ENCODE assay signal across 50 mouse cellular contexts in genomic region chr16:59071755-59072154, GRCm38 (mm10). TPM values are rescaled to one million over a fixed set of nuclear protein-coding genes. Genes with fewer than 3 reads are reported as not detected.
"Had no signal": no experiment of that assay in that cellular context is flagged by ENCODE, and none has a peak within 500 bp of the region (broad histone marks: within the 10 kb centered on the region; RNA-seq: fewer than 3 reads in every experiment).

No protein-coding gene starts in this region.

- DNase-seq: heart, adult 2 months; heart, postnatal 10 days; heart, postnatal 14 days; heart, postnatal 36 days; heart, postnatal 4 days; kidney, adult 11 months; kidney, adult 18-20 months; kidney, adult 2 months; kidney, adult 8-10 months; kidney, adult 9 months; kidney, postnatal 10 days; kidney, postnatal 14 days; kidney, postnatal 25 days; kidney, postnatal 36 days; kidney, postnatal 4 days; layer of hippocampus, adult 9-11 months; layer of hippocampus, postnatal 36 days had no signal

- ATAC-seq: hindbrain, embryonic 16.5 days; hindbrain, postnatal 0 days; inflammation-experienced regulatory T-cells, adult 6 months had no signal

- H3K4me2 ChIP-seq: heart, embryonic 11.5 days; heart, embryonic 12.5 days; heart, embryonic 13.5 days; heart, embryonic 15.5 days; hindbrain, embryonic 12.5 days; hindbrain, embryonic 13.5 days; hindbrain, embryonic 14.5 days; hindbrain, embryonic 15.5 days; kidney, embryonic 15.5 days had no signal

- H3K27ac ChIP-seq: heart, adult 2 months; heart, embryonic 10.5 days; heart, embryonic 13.5 days; heart, embryonic 15.5 days; hindbrain, embryonic 10.5 days; hindbrain, embryonic 12.5 days; hindbrain, embryonic 13.5 days; hindbrain, embryonic 14.5 days; hindbrain, embryonic 15.5 days; hindbrain, postnatal 0 days; kidney, embryonic 15.5 days; kidney, postnatal 0 days; layer of hippocampus, adult 2 months had no signal

- H3K9ac ChIP-seq: heart, embryonic 12.5 days; heart, embryonic 13.5 days; heart, embryonic 15.5 days; hindbrain, embryonic 12.5 days; hindbrain, embryonic 13.5 days; hindbrain, embryonic 14.5 days; hindbrain, embryonic 15.5 days; kidney, embryonic 15.5 days had no signal

- H3K27me3 ChIP-seq: heart, embryonic 12.5 days; heart, embryonic 13.5 days; heart, embryonic 15.5 days; hindbrain, embryonic 12.5 days; hindbrain, embryonic 13.5 days; hindbrain, embryonic 15.5 days; kidney, embryonic 15.5 days had no signal

- H3K9me3 ChIP-seq: heart, embryonic 10.5 days; heart, embryonic 12.5 days; heart, embryonic 13.5 days; heart, embryonic 15.5 days; hindbrain, embryonic 10.5 days; hindbrain, embryonic 12.5 days; hindbrain, embryonic 13.5 days; hindbrain, embryonic 15.5 days; kidney, embryonic 15.5 days had no signal

- H3K36me3 ChIP-seq: heart, embryonic 10.5 days; heart, embryonic 12.5 days; heart, embryonic 13.5 days; heart, embryonic 15.5 days; hindbrain, embryonic 10.5 days; hindbrain, embryonic 12.5 days; hindbrain, embryonic 13.5 days; hindbrain, embryonic 15.5 days; kidney, embryonic 15.5 days had no signal

- H3K4me1 ChIP-seq: heart, embryonic 10.5 days; heart, embryonic 12.5 days; heart, embryonic 15.5 days; hindbrain, embryonic 10.5 days; hindbrain, embryonic 12.5 days; hindbrain, embryonic 13.5 days; hindbrain, embryonic 15.5 days; kidney, embryonic 15.5 days had no signal

- H3K4me3 ChIP-seq: heart, adult 2 months; heart, embryonic 10.5 days; heart, embryonic 12.5 days; heart, embryonic 13.5 days; heart, embryonic 15.5 days; hindbrain, embryonic 10.5 days; hindbrain, embryonic 12.5 days; hindbrain, embryonic 13.5 days; hindbrain, embryonic 15.5 days; kidney, embryonic 15.5 days; layer of hippocampus, adult 2 months had no signal

RNA-seq across cellular contexts. Expression of gene Olfr190, which starts 6.0 kb away (rescaled TPM):
- total RNA-seq: heart, adult 2 months; heart, adult 8-10 months; heart, postnatal 10 days; heart, postnatal 14 days; heart, postnatal 25 days; heart, postnatal 36 days; heart, postnatal 4 days; hematopoietic stem cell, adult 5-6 weeks; hindbrain, postnatal 0 days; layer of hippocampus, adult 18-20 months; layer of hippocampus, adult 2 months; layer of hippocampus, adult 8-10 months; layer of hippocampus, postnatal 10 days; layer of hippocampus, postnatal 14 days; layer of hippocampus, postnatal 25 days; layer of hippocampus, postnatal 36 days; left cerebral cortex, adult 18-20 months had no signal
- polyA plus RNA-seq: heart, adult 2 months; heart, embryonic 10.5 days; heart, embryonic 11.5 days; heart, embryonic 12.5 days; heart, embryonic 13.5 days; heart, embryonic 14.5 days; heart, embryonic 15.5 days; heart, embryonic 16.5 days; heart, postnatal 0 days; hindbrain, embryonic 10.5 days; hindbrain, embryonic 11.5 days; hindbrain, embryonic 12.5 days; hindbrain, embryonic 13.5 days; hindbrain, embryonic 14.5 days; hindbrain, embryonic 15.5 days; hindbrain, embryonic 16.5 days; hindbrain, postnatal 0 days; inflammation-experienced regulatory T-cells, adult 6 months; intestine, embryonic 14.5 days; kidney, adult 2 months; kidney, embryonic 14.5 days; kidney, embryonic 15.5 days; kidney, embryonic 16.5 days; kidney, postnatal 0 days; large intestine, adult 2 months had no signal

RNA-seq across cellular contexts. Expression of gene Olfr191, which starts 17.9 kb away (rescaled TPM):
- total RNA-seq: heart, adult 2 months; heart, adult 8-10 months; heart, postnatal 10 days; heart, postnatal 14 days; heart, postnatal 25 days; heart, postnatal 36 days; heart, postnatal 4 days; hematopoietic stem cell, adult 5-6 weeks; hindbrain, postnatal 0 days; layer of hippocampus, adult 18-20 months; layer of hippocampus, adult 2 months; layer of hippocampus, adult 8-10 months; layer of hippocampus, postnatal 10 days; layer of hippocampus, postnatal 14 days; layer of hippocampus, postnatal 25 days; layer of hippocampus, postnatal 36 days; left cerebral cortex, adult 18-20 months had no signal
- polyA plus RNA-seq: heart, adult 2 months; heart, embryonic 10.5 days; heart, embryonic 11.5 days; heart, embryonic 12.5 days; heart, embryonic 13.5 days; heart, embryonic 14.5 days; heart, embryonic 15.5 days; heart, embryonic 16.5 days; heart, postnatal 0 days; hindbrain, embryonic 10.5 days; hindbrain, embryonic 11.5 days; hindbrain, embryonic 12.5 days; hindbrain, embryonic 13.5 days; hindbrain, embryonic 14.5 days; hindbrain, embryonic 15.5 days; hindbrain, embryonic 16.5 days; hindbrain, postnatal 0 days; inflammation-experienced regulatory T-cells, adult 6 months; intestine, embryonic 14.5 days; kidney, adult 2 months; kidney, embryonic 14.5 days; kidney, embryonic 15.5 days; kidney, embryonic 16.5 days; kidney, postnatal 0 days; large intestine, adult 2 months had no signal

RNA-seq across cellular contexts. Expression of gene Olfr187, which starts 32.2 kb away (rescaled TPM):
- total RNA-seq: heart, adult 2 months; heart, adult 8-10 months; heart, postnatal 10 days; heart, postnatal 14 days; heart, postnatal 25 days; heart, postnatal 36 days; heart, postnatal 4 days; hematopoietic stem cell, adult 5-6 weeks; hindbrain, postnatal 0 days; layer of hippocampus, adult 18-20 months; layer of hippocampus, adult 2 months; layer of hippocampus, adult 8-10 months; layer of hippocampus, postnatal 10 days; layer of hippocampus, postnatal 14 days; layer of hippocampus, postnatal 25 days; layer of hippocampus, postnatal 36 days; left cerebral cortex, adult 18-20 months had no signal
- polyA plus RNA-seq: heart, adult 2 months; heart, embryonic 10.5 days; heart, embryonic 11.5 days; heart, embryonic 12.5 days; heart, embryonic 13.5 days; heart, embryonic 14.5 days; heart, embryonic 15.5 days; heart, embryonic 16.5 days; heart, postnatal 0 days; hindbrain, embryonic 10.5 days; hindbrain, embryonic 11.5 days; hindbrain, embryonic 12.5 days; hindbrain, embryonic 13.5 days; hindbrain, embryonic 14.5 days; hindbrain, embryonic 15.5 days; hindbrain, embryonic 16.5 days; hindbrain, postnatal 0 days; inflammation-experienced regulatory T-cells, adult 6 months; kidney, adult 2 months; kidney, embryonic 14.5 days; kidney, embryonic 15.5 days; kidney, embryonic 16.5 days; kidney, postnatal 0 days; large intestine, adult 2 months had no signal

RNA-seq across cellular contexts. Expression of gene Olfr193, which starts 39.9 kb away (rescaled TPM):
- total RNA-seq: heart, adult 2 months; heart, adult 8-10 months; heart, postnatal 10 days; heart, postnatal 14 days; heart, postnatal 25 days; heart, postnatal 36 days; heart, postnatal 4 days; hematopoietic stem cell, adult 5-6 weeks; hindbrain, postnatal 0 days; layer of hippocampus, adult 18-20 months; layer of hippocampus, adult 2 months; layer of hippocampus, adult 8-10 months; layer of hippocampus, postnatal 10 days; layer of hippocampus, postnatal 14 days; layer of hippocampus, postnatal 25 days; layer of hippocampus, postnatal 36 days; left cerebral cortex, adult 18-20 months had no signal
- polyA plus RNA-seq: heart, adult 2 months; heart, embryonic 10.5 days; heart, embryonic 11.5 days; heart, embryonic 12.5 days; heart, embryonic 13.5 days; heart, embryonic 14.5 days; heart, embryonic 15.5 days; heart, embryonic 16.5 days; heart, postnatal 0 days; hindbrain, embryonic 10.5 days; hindbrain, embryonic 11.5 days; hindbrain, embryonic 12.5 days; hindbrain, embryonic 13.5 days; hindbrain, embryonic 14.5 days; hindbrain, embryonic 15.5 days; hindbrain, embryonic 16.5 days; hindbrain, postnatal 0 days; intestine, embryonic 14.5 days; kidney, adult 2 months; kidney, embryonic 14.5 days; kidney, embryonic 15.5 days; kidney, embryonic 16.5 days; kidney, postnatal 0 days; large intestine, adult 2 months had no signal

RNA-seq across cellular contexts. Expression of gene Olfr186, which starts 41.7 kb away (rescaled TPM):
- total RNA-seq: heart, adult 2 months; heart, adult 8-10 months; heart, postnatal 10 days; heart, postnatal 14 days; heart, postnatal 25 days; heart, postnatal 36 days; heart, postnatal 4 days; hematopoietic stem cell, adult 5-6 weeks; hindbrain, postnatal 0 days; layer of hippocampus, adult 18-20 months; layer of hippocampus, adult 2 months; layer of hippocampus, adult 8-10 months; layer of hippocampus, postnatal 10 days; layer of hippocampus, postnatal 14 days; layer of hippocampus, postnatal 25 days; layer of hippocampus, postnatal 36 days; left cerebral cortex, adult 18-20 months had no signal
- polyA plus RNA-seq: heart, adult 2 months; heart, embryonic 10.5 days; heart, embryonic 11.5 days; heart, embryonic 12.5 days; heart, embryonic 13.5 days; heart, embryonic 14.5 days; heart, embryonic 15.5 days; heart, embryonic 16.5 days; heart, postnatal 0 days; hindbrain, embryonic 10.5 days; hindbrain, embryonic 11.5 days; hindbrain, embryonic 12.5 days; hindbrain, embryonic 13.5 days; hindbrain, embryonic 14.5 days; hindbrain, embryonic 15.5 days; hindbrain, embryonic 16.5 days; hindbrain, postnatal 0 days; inflammation-experienced regulatory T-cells, adult 6 months; intestine, embryonic 14.5 days; kidney, adult 2 months; kidney, embryonic 14.5 days; kidney, embryonic 15.5 days; kidney, embryonic 16.5 days; kidney, postnatal 0 days; large intestine, adult 2 months had no signal
